Mouse (Mus musculus) liver, postnatal 0 days (tissue): ENCODE measurements around the gene Fau.

Source experiments
- CTCF ChIP-seq: sonication (generic); IDR thresholded peaks from 2 replicates; pipeline ENCODE4 v1.5.1; 2016; ENCODE audit warnings: antibody characterized with exemption, low read depth
- EP300 ChIP-seq: IDR thresholded peaks from 2 replicates; pipeline ENCODE4 v1.6.1; 2016; ENCODE audit warnings: antibody characterized with exemption, low read depth, mild to moderate bottlenecking

DNA sequence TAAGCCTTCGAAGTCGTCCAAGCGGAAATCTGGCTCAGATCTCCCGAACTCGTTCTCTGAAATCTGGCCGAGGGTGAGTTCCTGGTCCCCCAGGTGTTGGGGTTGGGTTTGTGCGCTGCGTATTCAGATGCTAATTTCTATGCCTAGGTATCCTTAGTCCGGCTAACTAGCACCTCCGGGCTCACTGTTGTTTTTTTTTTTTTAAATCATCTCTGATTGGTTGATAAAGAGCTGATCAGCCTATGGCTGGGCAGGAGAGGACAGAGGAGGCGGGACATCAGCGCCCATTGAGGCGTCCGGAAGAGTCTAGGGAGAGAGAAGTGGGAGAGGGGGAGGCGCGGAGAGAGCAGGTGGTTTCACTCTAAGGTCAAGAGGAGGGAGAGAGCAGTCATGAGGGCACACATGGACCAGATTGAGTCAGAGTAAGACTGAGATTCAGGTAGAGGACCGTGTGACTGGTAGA is 27.8 kb downstream of the Fau start:
- no peak for TF ChIP-seq CTCF
- no peak for TF ChIP-seq EP300
